Mouse (Mus musculus): ENCODE measurements around the gene Prrt1. TPM values are rescaled to one million over a fixed set of nuclear protein-coding genes. Genes with fewer than 3 reads are reported as not detected.

Gene Prrt1
- polyA plus RNA-seq, 1 experiment from 2014 or later, result 0.08 TPM

DNA sequence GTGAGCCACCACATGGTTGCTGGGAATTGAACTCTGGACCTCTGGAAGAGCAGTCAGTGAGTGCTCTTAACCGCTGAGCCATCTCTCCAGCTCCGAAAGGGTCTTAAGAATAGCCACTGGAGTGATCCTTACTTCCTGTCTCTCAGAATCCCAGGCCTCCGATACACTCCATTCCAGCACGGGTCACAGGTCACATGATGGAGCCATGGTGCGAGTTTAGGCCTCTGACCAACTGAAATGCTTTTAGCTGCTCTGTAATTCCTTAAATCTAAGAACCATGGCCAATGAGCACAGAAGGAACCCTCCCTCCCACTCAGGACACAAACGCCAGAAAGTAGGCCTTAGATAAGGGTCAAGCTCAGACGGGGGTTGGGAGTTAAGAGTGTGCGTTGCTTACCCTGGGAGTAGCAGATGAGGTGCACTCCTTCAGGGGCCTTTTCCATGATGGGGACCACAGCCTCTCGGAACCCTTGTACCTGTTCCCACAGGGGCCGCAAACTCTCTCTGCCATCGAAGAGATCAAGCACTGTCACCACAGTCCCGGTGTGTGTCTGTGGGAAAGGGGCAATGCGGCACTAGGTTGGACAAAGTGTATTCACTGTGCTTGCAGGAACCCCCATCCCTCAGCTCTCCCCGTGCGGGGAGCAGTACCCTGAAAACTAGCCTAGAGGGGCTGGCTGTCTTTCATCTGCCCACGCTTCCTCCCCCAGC, 3.1 kb upstream of the Prrt1 start:
- peaks cover 30% of the 10 kb centered on the region for H3K27me3 ChIP-seq (ENCODE audit: low read depth, poor library complexity, severe bottlenecking)
- H3K27ac ChIP-seq, result peak overlapping the region; percentile 92
- H3K4me1 ChIP-seq, result peaks cover 47% of the 10 kb centered on the region
- no peak for DNase-seq (ENCODE audit: low spot score)
- peak overlapping the region; percentile 74 for H3K4me3 ChIP-seq
- no peaks in the 10 kb centered on the region for H3K9me3 ChIP-seq (replicated peaks)
- WGBS, result 57% methylated on average over 16 of the region's 16 CpGs
- H3K36me3 ChIP-seq, result peaks cover 35% of the 10 kb centered on the region

DNA sequence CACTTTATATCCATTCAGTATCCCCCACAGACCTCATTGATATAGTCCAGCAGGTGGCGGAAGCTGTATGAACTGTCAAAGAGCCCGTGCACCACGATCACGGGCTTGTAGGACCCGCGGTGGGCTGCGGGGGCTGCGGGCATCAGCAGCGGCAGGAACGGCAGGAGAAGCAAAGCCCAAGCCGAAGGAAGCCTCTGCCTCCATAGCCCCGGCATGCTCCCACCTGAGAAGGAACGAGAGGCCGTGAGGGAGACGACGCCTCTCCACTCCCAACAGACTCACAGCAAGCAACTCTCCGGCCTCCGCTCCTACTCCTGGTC, 2.6 kb upstream of the Prrt1 start:
- H3K27me3 ChIP-seq (ENCODE audit: low read depth, poor library complexity, severe bottlenecking), result peaks cover 35% of the 10 kb centered on the region
- H3K4me3 ChIP-seq, result peak overlapping the region; percentile 74
- WGBS, result 0% methylated on average over 18 of the region's 18 CpGs
- H3K27ac ChIP-seq, result peak overlapping the region; percentile 92
- DNase-seq (ENCODE audit: low spot score), result peak; percentile 59
- peaks cover 30% of the 10 kb centered on the region for H3K36me3 ChIP-seq
- H3K9me3 ChIP-seq (replicated peaks), result no peaks in the 10 kb centered on the region
- H3K4me1 ChIP-seq, result peaks cover 53% of the 10 kb centered on the region

DNA sequence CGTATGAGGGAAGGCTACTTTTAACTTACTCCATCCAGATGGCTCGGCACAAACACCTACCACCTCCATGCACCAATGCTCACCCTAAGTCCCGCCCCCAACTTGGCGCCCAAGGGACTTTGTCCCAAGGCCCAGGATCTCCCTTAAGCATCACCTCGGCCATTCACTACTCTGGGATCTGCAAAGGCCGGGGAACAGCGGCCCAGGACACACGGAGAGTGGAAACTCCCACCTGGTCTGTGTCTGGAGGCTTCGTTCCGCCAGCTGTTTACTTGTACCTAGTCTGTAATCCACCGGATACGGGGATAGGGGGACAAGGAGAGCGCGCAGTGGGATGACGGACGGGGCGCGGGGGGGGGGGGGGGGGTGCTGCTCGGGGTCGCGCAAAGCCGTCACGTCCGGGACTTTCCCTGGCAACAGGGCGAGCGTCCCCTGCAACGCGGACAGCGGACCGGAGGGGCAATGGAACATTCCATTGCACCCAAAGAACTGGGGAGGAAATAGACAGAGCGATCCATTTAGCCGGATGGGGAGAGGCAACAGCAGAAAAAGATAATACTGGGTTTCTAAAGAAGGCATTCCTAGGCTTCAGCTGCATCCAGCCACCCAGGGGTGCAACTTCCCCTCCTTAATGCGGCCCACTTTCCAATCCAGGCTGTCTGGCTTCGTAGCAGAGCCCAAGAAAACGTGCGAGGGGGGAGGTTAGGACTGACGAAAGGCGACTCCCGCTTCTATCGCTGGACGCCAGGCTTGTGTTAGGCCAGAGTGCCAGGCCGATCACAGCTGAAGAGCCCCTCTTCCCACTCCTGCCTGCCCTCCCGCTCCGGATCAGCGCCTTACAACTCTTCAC, 2.0 kb upstream of the Prrt1 start:
- no peaks in the 10 kb centered on the region for H3K9me3 ChIP-seq (replicated peaks)
- peaks cover 58% of the 10 kb centered on the region for H3K4me1 ChIP-seq
- peaks cover 41% of the 10 kb centered on the region for H3K27me3 ChIP-seq (ENCODE audit: low read depth, poor library complexity, severe bottlenecking)
- under 1% methylated on average over 42 of the region's 45 CpGs for WGBS
- peaks cover 25% of the 10 kb centered on the region for H3K36me3 ChIP-seq
- peak overlapping the region; percentile 92 for H3K27ac ChIP-seq
- DNase-seq (ENCODE audit: low spot score), result peak; percentile 94
- peak overlapping the region; percentile 74 for H3K4me3 ChIP-seq

DNA sequence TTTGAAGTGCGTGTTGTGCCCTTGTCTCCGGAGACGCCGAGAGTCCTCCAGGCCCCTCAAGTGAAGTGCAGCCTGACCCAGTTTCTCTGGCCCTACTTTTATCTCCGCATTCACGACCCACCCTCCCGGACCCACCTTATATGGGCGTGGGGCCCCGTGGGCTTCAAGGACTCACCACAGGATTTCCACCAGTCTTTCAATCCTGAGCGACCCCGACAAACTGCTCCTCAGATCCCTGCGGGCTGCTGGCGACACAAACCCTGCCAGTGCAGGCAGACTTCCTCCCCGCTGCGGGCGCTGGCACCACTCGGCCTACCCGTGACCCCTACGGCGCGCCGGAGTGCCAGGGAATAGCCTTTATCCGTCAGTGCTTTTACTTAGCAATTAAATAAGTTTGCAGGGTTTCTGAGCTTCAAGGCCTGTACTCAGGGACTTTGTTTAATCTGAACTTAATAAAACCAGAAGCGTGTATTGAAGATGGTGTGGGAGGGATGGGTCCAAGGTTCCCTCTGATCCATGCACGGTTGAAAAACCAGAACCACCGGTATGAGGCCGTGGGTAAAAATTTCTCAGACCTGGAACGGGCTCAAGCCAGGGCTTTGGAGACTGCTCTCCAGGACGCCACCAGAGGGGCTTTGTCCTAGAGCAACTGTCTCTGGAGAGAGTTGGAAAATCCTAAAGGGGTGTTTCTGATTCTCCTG, 1.2 kb upstream of the Prrt1 start, which contains the start of gene Ppt2:
Gene Ppt2 (minus strand): TSS at position 568 of the 701 bp plus-strand sequence.
- DNase-seq (ENCODE audit: low spot score), result no peak
- Histone ChIP-seq H3K4me1 (peaks cover 65% of the 10 kb centered on the region), H3K4me3 (peak within 1 kb of the TSS; percentile 74), H3K36me3 (peaks cover 17% of the 10 kb centered on the region), H3K27ac (peak within 1 kb of the TSS; percentile 92), H3K27me3 (ENCODE audit: low read depth, poor library complexity, severe bottlenecking) (peaks cover 48% of the 10 kb centered on the region), H3K9me3 (replicated peaks) (no peaks in the 10 kb centered on the region)
- 6% methylated on average over 29 of the region's 29 CpGs for WGBS

DNA sequence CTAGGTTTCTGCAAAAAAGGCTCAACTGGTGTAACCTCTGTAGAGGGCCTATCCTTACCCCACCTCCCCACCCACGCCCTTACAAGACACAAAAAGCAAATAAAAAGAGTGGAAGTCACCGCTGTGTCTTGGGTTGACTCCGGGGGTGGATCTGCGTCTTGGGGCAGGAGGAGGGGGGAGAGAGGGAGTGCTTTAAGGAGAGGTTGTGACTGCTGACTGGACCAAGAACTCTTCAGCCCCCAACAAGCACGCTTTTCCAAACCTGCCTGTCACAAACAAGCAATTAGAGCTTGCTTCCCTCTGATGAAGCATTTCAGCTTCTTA, 727 bp upstream of the Prrt1 start:
- Histone ChIP-seq H3K4me1 (peaks cover 68% of the 10 kb centered on the region), H3K27ac (peak overlapping the region; percentile 92), H3K27me3 (ENCODE audit: low read depth, poor library complexity, severe bottlenecking) (peaks cover 53% of the 10 kb centered on the region), H3K9me3 (replicated peaks) (no peaks in the 10 kb centered on the region), H3K36me3 (peaks cover 12% of the 10 kb centered on the region), H3K4me3 (peak overlapping the region; percentile 74)
- no peak for DNase-seq (ENCODE audit: low spot score)
- 21% methylated on average over 5 of the region's 5 CpGs for WGBS

DNA sequence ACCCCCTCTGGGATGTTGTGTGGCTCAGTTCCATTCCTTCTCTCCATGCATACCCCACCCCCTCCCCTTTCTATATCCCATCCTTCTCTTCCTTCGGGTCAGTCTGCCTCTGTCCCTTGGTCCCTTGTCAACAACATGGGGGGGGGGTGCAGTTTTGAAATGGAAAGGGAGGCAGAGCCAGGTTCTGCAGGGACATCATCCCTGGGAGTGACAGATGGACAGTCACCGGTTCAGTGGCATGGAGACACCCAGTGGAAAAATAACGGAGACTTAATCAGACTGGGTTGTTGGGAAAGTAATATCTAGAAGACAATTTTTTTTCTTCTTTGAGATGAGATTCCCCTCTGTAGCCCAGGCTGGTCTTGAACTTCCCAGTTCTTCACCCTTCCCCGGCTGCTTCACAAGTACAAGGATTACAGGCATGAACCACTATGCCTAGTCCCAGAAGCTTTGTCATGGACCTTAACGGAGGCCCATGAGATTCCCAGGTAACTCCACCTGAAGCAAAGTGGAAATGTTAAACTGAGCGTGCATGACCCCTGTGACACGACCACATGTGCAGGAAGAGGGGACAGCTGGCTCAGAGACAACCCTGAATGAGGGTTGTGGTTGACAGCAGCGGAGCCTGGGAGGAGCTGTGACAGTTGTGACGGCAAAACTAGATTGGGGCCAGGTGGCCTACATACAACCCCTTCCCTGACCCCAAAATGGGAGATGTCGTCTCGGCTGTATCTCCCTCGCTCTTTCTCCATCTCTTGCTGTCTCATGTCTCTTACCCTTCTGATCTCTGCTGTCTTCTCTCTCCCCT, 667 bp downstream of the Prrt1 start:
- WGBS, result 13% methylated on average over 12 of the region's 12 CpGs
- H3K4me3 ChIP-seq, result peak overlapping the region; percentile 74
- DNase-seq (ENCODE audit: low spot score), result no peak
- peaks cover 7% of the 10 kb centered on the region for H3K36me3 ChIP-seq
- H3K9me3 ChIP-seq (replicated peaks), result no peaks in the 10 kb centered on the region
- H3K27me3 ChIP-seq (ENCODE audit: low read depth, poor library complexity, severe bottlenecking), result peaks cover 59% of the 10 kb centered on the region
- H3K4me1 ChIP-seq, result peaks cover 69% of the 10 kb centered on the region
- H3K27ac ChIP-seq, result no peak overlapping the region

DNA sequence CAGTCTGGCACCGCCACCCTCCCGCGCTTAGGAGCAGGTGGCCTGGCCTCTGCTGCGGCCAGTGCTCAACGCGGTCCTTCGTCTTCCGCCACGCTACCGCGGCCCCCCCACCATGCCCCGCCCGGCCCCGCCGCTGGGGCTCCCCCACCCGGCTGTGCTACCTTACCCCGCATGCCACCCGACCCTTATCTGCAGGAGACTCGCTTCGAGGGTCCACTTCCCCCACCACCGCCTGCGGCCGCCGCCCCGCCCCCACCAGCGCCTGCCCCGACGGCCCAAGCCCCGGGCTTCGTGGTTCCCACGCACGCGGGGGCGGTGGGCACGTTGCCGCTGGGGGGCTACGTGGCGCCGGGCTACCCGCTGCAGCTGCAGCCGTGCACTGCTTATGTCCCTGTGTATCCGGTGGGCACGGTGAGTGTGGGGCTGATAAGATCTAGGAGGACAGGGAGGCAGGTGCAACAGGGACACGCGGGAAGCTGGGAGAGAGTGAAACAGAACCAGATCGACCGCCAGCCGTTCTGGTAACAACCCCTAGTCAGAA, 1.5 kb downstream of the Prrt1 start:
- peaks cover 69% of the 10 kb centered on the region for H3K4me1 ChIP-seq
- peak overlapping the region; percentile 52 for H3K4me3 ChIP-seq
- H3K27ac ChIP-seq, result no peak overlapping the region
- no peaks in the 10 kb centered on the region for H3K9me3 ChIP-seq (replicated peaks)
- peaks cover 60% of the 10 kb centered on the region for H3K27me3 ChIP-seq (ENCODE audit: low read depth, poor library complexity, severe bottlenecking)
- DNase-seq (ENCODE audit: low spot score), result no peak
- 3% methylated on average over 48 of the region's 48 CpGs for WGBS
- no peaks in the 10 kb centered on the region for H3K36me3 ChIP-seq

DNA sequence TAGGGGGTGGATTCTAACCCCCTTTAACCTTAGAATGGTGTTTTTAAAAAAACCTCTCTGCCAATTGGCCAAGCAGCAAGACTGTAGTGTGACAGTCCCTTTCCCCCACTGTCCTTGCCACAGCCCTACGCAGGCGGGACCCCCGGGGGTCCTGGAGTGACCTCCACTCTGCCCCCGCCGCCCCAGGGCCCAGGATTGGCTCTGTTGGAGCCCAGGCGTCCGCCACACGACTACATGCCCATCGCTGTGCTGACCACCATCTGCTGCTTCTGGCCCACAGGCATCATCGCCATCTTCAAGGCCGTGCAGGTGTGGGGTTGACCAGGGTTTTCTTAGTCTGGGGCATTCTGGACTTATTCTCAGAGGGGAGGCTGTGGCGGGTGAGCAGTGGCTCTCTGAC, 2.3 kb downstream of the Prrt1 start:
- Histone ChIP-seq H3K4me3 (peak overlapping the region; percentile 52), H3K9me3 (replicated peaks) (no peaks in the 10 kb centered on the region), H3K4me1 (peaks cover 61% of the 10 kb centered on the region), H3K36me3 (no peaks in the 10 kb centered on the region), H3K27ac (peak overlapping the region; percentile 46; the same call in 1 of the 2 replicates), H3K27me3 (ENCODE audit: low read depth, poor library complexity, severe bottlenecking) (peaks cover 62% of the 10 kb centered on the region)
- DNase-seq (ENCODE audit: low spot score), result no peak
- WGBS, result 4% methylated on average over 12 of the region's 12 CpGs

DNA sequence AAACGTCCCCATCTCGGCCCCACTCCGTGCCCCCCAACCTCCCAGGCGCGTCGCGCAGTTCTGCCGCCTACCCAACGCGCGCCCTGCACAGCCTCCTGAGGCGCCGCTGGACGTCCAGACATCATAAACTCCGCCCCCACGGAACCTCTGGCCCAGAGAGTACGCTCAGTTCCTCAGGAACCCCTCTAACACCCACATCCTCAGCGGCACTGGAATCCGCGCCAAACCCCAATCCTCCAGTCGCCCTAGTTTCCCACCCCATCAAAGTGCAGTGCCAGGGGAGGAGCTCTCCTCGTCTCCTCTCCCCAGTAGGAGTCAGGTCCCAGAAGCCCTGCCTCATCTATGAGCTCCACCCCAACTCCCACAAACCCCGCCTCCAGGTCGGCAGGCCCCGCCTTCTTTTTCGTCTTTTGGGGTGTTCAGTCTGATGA, 2.9 kb downstream of the Prrt1 start:
- Histone ChIP-seq H3K36me3 (no peaks in the 10 kb centered on the region), H3K4me1 (peaks cover 59% of the 10 kb centered on the region), H3K4me3 (peak overlapping the region; percentile 52), H3K27me3 (ENCODE audit: low read depth, poor library complexity, severe bottlenecking) (peaks cover 62% of the 10 kb centered on the region), H3K9me3 (replicated peaks) (no peaks in the 10 kb centered on the region), H3K27ac (peak overlapping the region; percentile 46; the same call in 1 of the 2 replicates)
- DNase-seq (ENCODE audit: low spot score), result peak; percentile 55
- WGBS, result 1% methylated on average over 26 of the region's 26 CpGs

DNA sequence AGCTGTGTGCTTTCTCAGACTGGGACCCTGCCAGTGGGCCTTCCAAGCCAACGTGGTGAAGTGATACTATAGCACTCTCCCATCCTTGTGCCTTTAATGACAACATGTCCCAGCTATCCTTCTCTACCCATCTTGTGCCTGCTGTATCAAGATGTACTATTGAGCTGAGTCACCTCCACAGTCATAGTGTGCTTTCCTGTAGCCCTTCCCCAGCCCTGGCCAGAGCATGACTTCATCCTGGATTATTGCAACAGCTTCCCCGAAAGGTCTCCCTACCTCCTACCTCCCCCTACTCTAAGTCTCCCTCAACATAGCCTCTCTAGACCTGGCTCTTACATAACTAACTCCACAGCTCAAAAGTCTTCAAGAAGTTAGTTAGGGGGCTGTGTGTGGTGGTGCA, 6.3 kb downstream of the Prrt1 start:
- Histone ChIP-seq H3K4me1 (peaks cover 29% of the 10 kb centered on the region), H3K36me3 (no peaks in the 10 kb centered on the region), H3K4me3 (no peak overlapping the region), H3K27ac (no peak overlapping the region), H3K27me3 (ENCODE audit: low read depth, poor library complexity, severe bottlenecking) (peaks cover 38% of the 10 kb centered on the region), H3K9me3 (replicated peaks) (no peaks in the 10 kb centered on the region)
- no peak for DNase-seq (ENCODE audit: low spot score)
- 77% methylated on average over 2 of the region's 2 CpGs for WGBS

DNA sequence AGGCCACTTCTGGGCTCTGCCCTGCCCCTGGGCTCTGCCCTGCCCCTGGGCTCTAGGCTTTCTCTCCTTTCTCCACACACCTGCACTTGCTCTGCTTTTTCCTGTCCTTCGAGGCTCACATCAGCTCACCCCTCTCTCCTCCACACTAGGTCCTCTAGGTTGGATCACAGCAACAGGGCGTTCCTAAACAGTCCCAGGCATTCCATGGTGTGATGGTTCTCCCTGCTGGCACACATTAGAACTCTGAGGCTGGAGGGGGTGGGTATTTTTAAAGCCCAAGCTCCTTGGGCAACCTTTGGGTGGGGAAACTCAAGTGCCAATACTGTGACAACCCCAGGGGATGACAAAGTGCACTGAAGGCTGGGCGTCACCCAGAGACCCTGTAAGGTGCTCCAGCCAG, 8.1 kb downstream of the Prrt1 start:
- H3K36me3 ChIP-seq, result no peaks in the 10 kb centered on the region
- 78% methylated on average over 3 of the region's 3 CpGs for WGBS
- no peak overlapping the region; the same call in 1 of the 2 replicates for H3K27ac ChIP-seq
- no peak overlapping the region for H3K4me3 ChIP-seq
- peaks cover 21% of the 10 kb centered on the region for H3K4me1 ChIP-seq
- H3K9me3 ChIP-seq (replicated peaks), result no peaks in the 10 kb centered on the region
- peaks cover 20% of the 10 kb centered on the region for H3K27me3 ChIP-seq (ENCODE audit: low read depth, poor library complexity, severe bottlenecking)
- no peak for DNase-seq (ENCODE audit: low spot score)

Measured in limb, embryonic 10.5 days (tissue).